Mouse (Mus musculus): ENCODE measurements around the gene Tlcd1. TPM values are rescaled to one million over a fixed set of nuclear protein-coding genes. Genes with fewer than 3 reads are reported as not detected.

Tlcd1 gene
- polyA plus RNA-seq, 1 experiment from 2014 or later = 9.4 TPM

- H3K36me3 ChIP-seq = peaks cover 69% of the 10 kb centered on the region
- H3K4me2 ChIP-seq (replicated peaks) = no peak overlapping the region
- no peaks in the 10 kb centered on the region for H3K27me3 ChIP-seq
- no peak for ATAC-seq (ENCODE audit: low FRiP score)
- 44% methylated on average over 1 of the region's 1 CpGs for whole genome bisulfite sequencing
- H3K9ac ChIP-seq = no peak overlapping the region
- no peak overlapping the region for H3K27ac ChIP-seq
- no peaks in the 10 kb centered on the region for H3K9me3 ChIP-seq (replicated peaks)
- no peak overlapping the region for H3K4me3 ChIP-seq
- peaks cover 9% of the 10 kb centered on the region; the same call in 1 of the 2 replicates for H3K4me1 ChIP-seq
These were observed 25.4 kb upstream of the Tlcd1 start for GRCm38 (mm10) chr11:78151161-78151560.

- Histone ChIP-seq H3K9ac (no peak overlapping the region), H3K9me3 (replicated peaks) (no peaks in the 10 kb centered on the region), H3K4me2 (replicated peaks) (no peak overlapping the region; the same call in 1 of the 2 replicates), H3K27ac (peak overlapping the region; percentile 64), H3K27me3 (no peaks in the 10 kb centered on the region), H3K36me3 (peaks cover 75% of the 10 kb centered on the region), H3K4me1 (peaks cover 9% of the 10 kb centered on the region; the same call in 1 of the 2 replicates), H3K4me3 (no peak overlapping the region)
- no peak for ATAC-seq (ENCODE audit: low FRiP score)
- 63% methylated on average over 9 of the region's 9 CpGs for WGBS
These were observed 23.9 kb upstream of the Tlcd1 start for GRCm38 (mm10) chr11:78152299-78153231.

DNA sequence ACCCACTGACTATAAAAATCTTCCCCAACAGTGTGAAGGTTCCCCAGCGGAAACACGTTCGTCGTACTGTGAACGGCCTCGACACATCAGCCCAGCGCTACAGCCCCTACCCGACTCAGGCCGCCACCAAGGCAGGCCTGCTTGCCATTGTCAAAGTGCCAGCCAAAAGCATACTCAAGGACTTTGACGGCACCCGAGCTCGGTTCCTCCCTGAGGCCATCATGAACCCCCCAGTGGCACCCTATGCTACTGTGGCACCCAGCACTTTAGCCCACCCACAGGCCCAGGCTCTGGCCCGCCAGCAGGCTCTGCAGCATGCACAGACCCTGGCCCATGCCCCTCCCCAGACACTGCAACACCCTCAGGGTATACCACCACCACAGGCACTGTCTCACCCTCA lies 22.7 kb upstream of the Tlcd1 start:
- H3K36me3 ChIP-seq = peaks cover 82% of the 10 kb centered on the region
- whole genome bisulfite sequencing = 90% methylated on average over 13 of the region's 13 CpGs
- peak; percentile 32; the same call in 1 of the 2 replicates for ATAC-seq (ENCODE audit: low FRiP score)
- H3K4me3 ChIP-seq = no peak overlapping the region
- H3K4me1 ChIP-seq = peaks cover 11% of the 10 kb centered on the region; the same call in 1 of the 2 replicates
- no peaks in the 10 kb centered on the region for H3K27me3 ChIP-seq
- no peaks in the 10 kb centered on the region for H3K9me3 ChIP-seq (replicated peaks)
- no peak overlapping the region for H3K9ac ChIP-seq
- no peak overlapping the region for H3K4me2 ChIP-seq (replicated peaks)
- H3K27ac ChIP-seq = 0 out of 2 replicates have a peak overlapping the region, but pooled peaks have one; percentile 12

GRCm38 (mm10) chr11:78155674-78156073 lies 20.8 kb upstream of the Tlcd1 start:
- WGBS = 85% methylated on average over 5 of the region's 5 CpGs
- no peaks in the 10 kb centered on the region for H3K9me3 ChIP-seq (replicated peaks)
- no peaks in the 10 kb centered on the region for H3K27me3 ChIP-seq
- H3K36me3 ChIP-seq = peaks cover 86% of the 10 kb centered on the region
- peaks cover 18% of the 10 kb centered on the region for H3K4me1 ChIP-seq
- H3K4me2 ChIP-seq (replicated peaks) = no peak overlapping the region
- no peak overlapping the region for H3K4me3 ChIP-seq
- H3K9ac ChIP-seq = no peak overlapping the region
- ATAC-seq (ENCODE audit: low FRiP score) = no peak
- no peak overlapping the region for H3K27ac ChIP-seq

DNA sequence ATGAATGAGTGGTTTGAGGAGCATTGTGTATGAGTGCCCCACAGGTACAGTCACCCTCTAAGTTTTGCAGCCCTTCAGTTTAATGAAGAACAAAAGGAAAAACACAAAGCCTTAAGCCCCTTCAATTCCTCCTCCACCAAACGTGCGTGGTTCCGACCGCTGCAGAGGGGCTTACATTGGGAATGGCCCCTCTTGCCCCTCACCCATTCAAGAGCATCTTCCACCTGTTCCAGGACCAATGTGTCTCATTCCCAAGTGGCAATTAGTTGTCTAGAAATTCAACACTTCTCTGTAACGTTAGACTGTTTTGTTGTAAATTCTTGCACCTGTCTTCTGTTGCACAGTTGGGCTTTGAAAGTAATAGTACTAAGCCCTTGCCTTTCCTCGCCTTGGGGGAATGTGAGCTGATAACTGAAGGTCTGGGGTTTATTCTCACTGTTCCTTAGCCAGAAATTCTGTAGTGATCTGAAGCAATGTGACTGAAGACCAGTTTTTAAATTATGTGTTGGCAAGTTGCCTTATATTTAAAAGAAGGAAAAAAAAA lies 20.3 kb upstream of the Tlcd1 start:
- no peaks in the 10 kb centered on the region for H3K27me3 ChIP-seq
- no peak overlapping the region for H3K9ac ChIP-seq
- peaks cover 86% of the 10 kb centered on the region for H3K36me3 ChIP-seq
- ATAC-seq (ENCODE audit: low FRiP score) = no peak
- WGBS = 76% methylated on average over 6 of the region's 6 CpGs
- H3K27ac ChIP-seq = no peak overlapping the region
- no peaks in the 10 kb centered on the region for H3K9me3 ChIP-seq (replicated peaks)
- H3K4me2 ChIP-seq (replicated peaks) = no peak overlapping the region
- H3K4me3 ChIP-seq = no peak overlapping the region
- H3K4me1 ChIP-seq = peaks cover 18% of the 10 kb centered on the region

DNA sequence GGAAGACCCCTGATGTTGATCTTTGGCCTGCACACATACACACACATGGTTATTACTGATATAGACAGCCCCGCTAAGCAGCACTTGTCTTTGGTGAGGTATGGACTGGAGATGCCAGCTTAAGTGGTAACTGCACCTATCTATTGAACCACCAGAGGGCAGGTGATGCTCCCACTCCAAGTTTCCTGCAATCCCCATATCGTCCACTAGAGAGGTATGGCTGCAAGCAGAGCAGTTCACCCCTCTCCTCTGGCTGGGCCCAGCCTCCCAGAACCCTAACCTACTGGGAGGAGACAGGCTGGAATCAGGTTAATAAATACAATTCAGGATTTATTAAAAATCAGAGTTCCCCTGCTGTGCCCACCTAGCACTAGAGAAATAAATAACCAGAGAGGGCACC lies 17.4 kb upstream of the Tlcd1 start:
- WGBS = 35% methylated on average over 2 of the region's 2 CpGs
- Histone ChIP-seq H3K9ac (no peak overlapping the region), H3K27ac (no peak overlapping the region), H3K4me2 (replicated peaks) (no peak overlapping the region), H3K9me3 (replicated peaks) (no peaks in the 10 kb centered on the region), H3K4me3 (no peak overlapping the region), H3K27me3 (no peaks in the 10 kb centered on the region), H3K36me3 (peaks cover 82% of the 10 kb centered on the region), H3K4me1 (peaks cover 33% of the 10 kb centered on the region)
- peak; percentile 23; the same call in 1 of the 2 replicates for ATAC-seq (ENCODE audit: low FRiP score)

DNA sequence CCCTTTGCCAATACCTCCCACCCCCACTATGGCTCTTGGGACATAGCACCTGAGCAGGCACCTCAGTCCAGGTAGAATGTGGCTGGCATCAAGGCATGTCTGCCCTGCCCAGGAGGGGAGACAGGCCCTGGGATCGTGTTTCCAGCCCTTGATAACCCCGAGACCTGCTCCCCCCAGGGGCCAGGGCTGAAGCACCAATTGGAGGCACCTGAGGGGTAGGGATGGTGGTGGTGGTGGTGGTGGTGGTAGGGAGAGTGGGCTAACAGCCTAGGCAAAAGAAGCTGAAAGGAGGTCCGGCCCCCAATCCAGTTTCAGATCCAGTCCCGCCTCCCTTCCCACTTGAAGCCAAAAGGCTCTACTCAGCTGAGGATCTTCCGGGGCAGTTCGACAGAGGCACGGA lies 17.0 kb upstream of the Tlcd1 start:
- H3K4me1 ChIP-seq = peaks cover 30% of the 10 kb centered on the region
- ATAC-seq (ENCODE audit: low FRiP score) = no peak
- 79% methylated on average over 7 of the region's 7 CpGs for WGBS
- H3K27ac ChIP-seq = peak overlapping the region; percentile 4; the same call in 1 of the 2 replicates
- H3K9ac ChIP-seq = no peak overlapping the region
- H3K9me3 ChIP-seq (replicated peaks) = no peaks in the 10 kb centered on the region
- no peak overlapping the region for H3K4me3 ChIP-seq
- no peaks in the 10 kb centered on the region for H3K27me3 ChIP-seq
- peaks cover 78% of the 10 kb centered on the region for H3K36me3 ChIP-seq
- H3K4me2 ChIP-seq (replicated peaks) = no peak overlapping the region

DNA sequence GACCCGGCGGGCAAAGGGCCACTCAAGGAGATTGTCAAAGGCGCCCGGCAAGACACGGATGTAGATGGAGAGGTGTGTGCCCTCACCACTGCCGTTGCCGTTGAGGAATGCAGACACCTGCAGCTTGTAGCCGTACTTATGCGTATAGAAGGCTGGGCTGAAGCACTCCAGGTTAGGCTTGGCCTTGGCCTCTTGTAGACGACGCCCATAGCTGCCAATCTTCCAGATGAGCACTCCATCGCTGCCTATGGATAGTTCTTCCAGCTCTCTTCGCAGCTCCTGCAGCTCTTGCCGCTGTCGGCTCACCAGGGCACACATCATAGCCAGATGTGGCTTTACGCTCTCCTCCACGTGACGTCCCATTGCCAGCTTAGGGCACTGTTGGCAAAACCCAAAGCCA lies 16.3 kb upstream of the Tlcd1 start:
- Histone ChIP-seq H3K27ac (no peak overlapping the region), H3K9me3 (replicated peaks) (no peaks in the 10 kb centered on the region), H3K4me2 (replicated peaks) (no peak overlapping the region), H3K4me3 (no peak overlapping the region), H3K27me3 (no peaks in the 10 kb centered on the region), H3K4me1 (peaks cover 30% of the 10 kb centered on the region), H3K9ac (no peak overlapping the region), H3K36me3 (peaks cover 72% of the 10 kb centered on the region)
- no peak for ATAC-seq (ENCODE audit: low FRiP score)
- 91% methylated on average over 18 of the region's 18 CpGs for WGBS

GRCm38 (mm10) chr11:78160675-78161074 lies 15.8 kb upstream of the Tlcd1 start:
- Histone ChIP-seq H3K36me3 (peaks cover 67% of the 10 kb centered on the region), H3K27me3 (no peaks in the 10 kb centered on the region), H3K4me1 (peaks cover 31% of the 10 kb centered on the region), H3K9me3 (replicated peaks) (no peaks in the 10 kb centered on the region), H3K4me2 (replicated peaks) (no peak overlapping the region), H3K9ac (0 out of 2 replicates have a peak overlapping the region, but pooled peaks have one; percentile 24), H3K4me3 (no peak overlapping the region), H3K27ac (no peak overlapping the region)
- 88% methylated on average over 3 of the region's 3 CpGs for WGBS
- no peak for ATAC-seq (ENCODE audit: low FRiP score)

- Histone ChIP-seq H3K4me3 (no peak overlapping the region), H3K27me3 (no peaks in the 10 kb centered on the region), H3K9me3 (replicated peaks) (no peaks in the 10 kb centered on the region), H3K4me2 (replicated peaks) (no peak overlapping the region), H3K4me1 (peaks cover 36% of the 10 kb centered on the region), H3K9ac (0 out of 2 replicates have a peak overlapping the region, but pooled peaks have one; percentile 24), H3K36me3 (peaks cover 62% of the 10 kb centered on the region), H3K27ac (no peak overlapping the region; the same call in 1 of the 2 replicates)
- WGBS = 93% methylated on average over 14 of the region's 14 CpGs
- no peak for ATAC-seq (ENCODE audit: low FRiP score)
These were observed 15.3 kb upstream of the Tlcd1 start for GRCm38 (mm10) chr11:78161169-78161568.

DNA sequence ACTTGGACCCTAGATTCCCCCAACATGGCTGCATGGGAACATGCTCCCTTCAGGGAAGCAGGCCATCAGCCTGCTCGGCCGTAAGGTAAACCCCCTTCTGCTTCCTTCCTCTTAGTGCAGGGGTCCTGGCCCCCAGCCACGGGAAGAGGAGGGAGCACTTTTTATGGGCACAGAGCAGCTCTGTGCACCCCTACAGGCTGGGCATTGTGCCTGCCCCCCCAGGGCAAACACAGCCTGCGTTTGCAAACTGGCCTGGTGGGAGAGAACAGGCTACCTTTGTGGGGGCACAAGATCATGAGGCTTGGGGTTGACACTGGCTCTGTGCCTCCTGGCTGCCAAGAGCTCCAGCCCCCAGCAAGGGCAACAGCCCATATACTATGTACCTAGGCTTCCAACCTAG lies 14.5 kb upstream of the Tlcd1 start:
- Histone ChIP-seq H3K9me3 (replicated peaks) (no peaks in the 10 kb centered on the region), H3K4me1 (peaks cover 37% of the 10 kb centered on the region), H3K36me3 (peaks cover 54% of the 10 kb centered on the region), H3K27ac (peak overlapping the region; percentile 97), H3K4me2 (replicated peaks) (peak overlapping the region; percentile 84), H3K4me3 (peak overlapping the region; percentile 95; the same call in 1 of the 2 replicates), H3K9ac (peak overlapping the region; percentile 99; the same call in 1 of the 2 replicates), H3K27me3 (no peaks in the 10 kb centered on the region)
- WGBS = 54% methylated on average over 4 of the region's 4 CpGs
- ATAC-seq (ENCODE audit: low FRiP score) = no peak

DNA sequence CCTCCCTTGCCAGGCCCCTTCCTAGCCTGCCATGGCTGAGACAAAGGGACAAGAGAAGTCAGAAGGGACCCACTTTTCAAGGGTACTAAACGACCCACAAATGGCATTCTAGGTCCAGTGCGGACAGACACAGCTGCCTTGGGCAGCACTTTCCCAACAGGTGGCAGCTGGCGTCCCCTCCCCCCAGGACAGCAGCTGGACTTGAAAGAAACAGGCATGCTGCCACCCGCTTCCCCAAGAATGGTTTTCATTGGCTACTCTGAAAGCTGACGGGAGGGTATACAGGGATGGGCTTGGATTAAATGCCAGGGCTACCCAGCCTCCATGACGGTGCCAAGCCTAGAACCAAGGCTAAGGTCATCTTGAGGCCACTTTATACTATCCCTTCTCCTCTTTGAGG lies 14.0 kb upstream of the Tlcd1 start:
- no peaks in the 10 kb centered on the region for H3K9me3 ChIP-seq (replicated peaks)
- peak overlapping the region; percentile 97 for H3K27ac ChIP-seq
- peak overlapping the region; percentile 99 for H3K9ac ChIP-seq
- peaks cover 37% of the 10 kb centered on the region for H3K4me1 ChIP-seq
- peaks cover 50% of the 10 kb centered on the region for H3K36me3 ChIP-seq
- H3K27me3 ChIP-seq = no peaks in the 10 kb centered on the region
- H3K4me3 ChIP-seq = peak overlapping the region; percentile 95
- WGBS = 46% methylated on average over 6 of the region's 6 CpGs
- peak overlapping the region; percentile 84 for H3K4me2 ChIP-seq (replicated peaks)
- no peak for ATAC-seq (ENCODE audit: low FRiP score)
